Mouse (Mus musculus): ENCODE results near the gene Itga9.

DNA sequence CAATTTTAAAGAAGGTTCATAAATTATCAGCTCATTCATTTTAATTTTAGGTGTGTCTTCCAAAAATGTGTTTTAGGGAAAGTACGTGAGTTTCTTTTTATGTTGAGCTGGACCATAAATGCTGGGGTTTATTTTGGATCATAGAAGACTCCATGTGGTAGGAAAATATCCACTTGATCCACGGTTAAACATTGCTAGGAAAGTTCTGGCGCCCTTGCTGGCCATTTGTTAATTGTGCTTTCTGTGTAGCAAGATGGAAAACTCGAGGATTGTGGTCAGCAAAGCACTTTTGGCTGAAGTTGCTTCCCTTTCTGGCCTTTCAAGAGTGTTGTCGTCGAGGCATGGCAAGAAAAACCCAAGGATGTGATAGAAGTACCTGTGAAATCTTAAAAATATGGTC lies 179.3 kb downstream of the Itga9 start:
- TF ChIP-seq EP300 (IDR thresholded peaks at IDR 0.05; ENCODE audit: low read depth) (no peak), CTCF (IDR thresholded peaks at IDR 0.05; ENCODE audit: low read depth) (no peak)

Measured in liver, postnatal 0 days (tissue).